Mouse (Mus musculus): Measurements from ENCODE around the gene Grm2. TPM values are rescaled to one million over a fixed set of nuclear protein-coding genes. Genes with fewer than 3 reads are reported as not detected.

Grm2 gene
- polyA plus RNA-seq, 1 experiment from 2014 or later, result 3.3 TPM

DNA sequence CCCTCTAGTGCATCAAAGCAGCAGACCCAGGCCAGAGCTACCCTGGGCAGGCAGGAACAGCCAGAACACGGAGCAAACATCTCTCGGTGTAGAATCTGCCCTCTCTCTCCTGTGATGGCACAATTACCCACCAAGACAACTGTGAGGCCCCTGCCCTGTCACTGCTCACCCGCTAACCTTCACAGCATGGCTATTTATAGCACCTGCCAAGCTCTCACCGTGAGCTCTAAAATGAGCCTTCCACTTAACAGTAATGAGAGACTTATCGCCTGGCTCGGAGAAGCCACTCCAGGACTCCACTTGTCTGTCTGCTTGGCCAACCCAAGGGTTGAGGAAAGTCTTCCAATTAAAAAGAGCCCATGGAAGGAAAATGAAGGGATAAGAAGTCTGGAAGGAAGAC is 7.3 kb upstream of the Grm2 start:
- Histone ChIP-seq H3K9ac (ENCODE audit: low read length) (no peak overlapping the region), H3K9me3 (ENCODE audit: control insufficient read depth, low read length) (no peaks in the 10 kb centered on the region), H3K36me3 (ENCODE audit: control insufficient read depth, insufficient read depth, low read length) (no peaks in the 10 kb centered on the region; the same call in 1 of the 2 replicates), H3K27ac (ENCODE audit: low read depth, low read length) (no peak overlapping the region), H3K4me1 (replicated peaks; ENCODE audit: control insufficient read depth, insufficient read depth, low read length) (no peaks in the 10 kb centered on the region), H3K4me2 (ENCODE audit: low read depth, low read length, severe bottlenecking) (no peak overlapping the region), H3K4me3 (ENCODE audit: low read depth, low read length) (no peak overlapping the region), H3K27me3 (ENCODE audit: control insufficient read depth, insufficient read depth, low read length) (no peaks in the 10 kb centered on the region)
- 82% methylated on average over 6 of the region's 6 CpGs for WGBS
- DNase-seq (ENCODE audit: low spot score), result no peak
- ATAC-seq (replicated peaks; ENCODE audit: low FRiP score), result no peak

DNA sequence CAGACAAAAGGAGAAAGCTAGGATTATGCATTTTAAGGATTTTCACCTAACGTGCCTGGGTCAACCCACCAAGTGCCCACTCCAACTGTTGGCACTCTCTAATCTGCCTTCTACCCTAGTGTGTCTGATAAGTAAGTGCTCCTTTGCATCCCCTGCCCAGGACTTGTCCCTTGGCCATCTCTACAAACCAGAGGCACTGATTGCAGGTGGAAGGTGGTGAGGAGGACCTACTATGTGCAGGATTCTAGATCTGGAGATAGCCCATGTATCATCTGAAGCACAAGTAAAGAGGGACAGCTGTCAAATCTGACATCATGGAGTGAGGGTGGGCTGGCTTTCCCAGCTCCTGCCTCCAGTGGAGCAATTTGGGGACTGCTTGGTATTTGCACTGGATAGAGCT is 4.1 kb upstream of the Grm2 start:
- WGBS, result 65% methylated on average over 1 of the region's 1 CpGs
- ATAC-seq (replicated peaks; ENCODE audit: low FRiP score) (no peak), DNase-seq (ENCODE audit: low spot score) (no peak)
- Histone ChIP-seq H3K27ac (ENCODE audit: low read depth, low read length) (no peak overlapping the region), H3K9ac (ENCODE audit: low read length) (no peak overlapping the region), H3K4me1 (replicated peaks; ENCODE audit: control insufficient read depth, insufficient read depth, low read length) (0 out of 2 replicates have a peak, but pooled peaks cover 2% of the 10 kb centered on the region), H3K9me3 (ENCODE audit: control insufficient read depth, low read length) (no peaks in the 10 kb centered on the region), H3K27me3 (ENCODE audit: control insufficient read depth, insufficient read depth, low read length) (peaks cover 2% of the 10 kb centered on the region), H3K4me2 (ENCODE audit: low read depth, low read length, severe bottlenecking) (no peak overlapping the region), H3K36me3 (ENCODE audit: control insufficient read depth, insufficient read depth, low read length) (no peaks in the 10 kb centered on the region; the same call in 1 of the 2 replicates), H3K4me3 (ENCODE audit: low read depth, low read length) (no peak overlapping the region)

- 0 out of 2 replicates have a peak, but pooled peaks cover 2% of the 10 kb centered on the region for H3K4me1 ChIP-seq (replicated peaks; ENCODE audit: control insufficient read depth, insufficient read depth, low read length)
These were observed 3.6 kb upstream of the Grm2 start for GRCm38 (mm10) chr9:106659441-106659840.

DNA sequence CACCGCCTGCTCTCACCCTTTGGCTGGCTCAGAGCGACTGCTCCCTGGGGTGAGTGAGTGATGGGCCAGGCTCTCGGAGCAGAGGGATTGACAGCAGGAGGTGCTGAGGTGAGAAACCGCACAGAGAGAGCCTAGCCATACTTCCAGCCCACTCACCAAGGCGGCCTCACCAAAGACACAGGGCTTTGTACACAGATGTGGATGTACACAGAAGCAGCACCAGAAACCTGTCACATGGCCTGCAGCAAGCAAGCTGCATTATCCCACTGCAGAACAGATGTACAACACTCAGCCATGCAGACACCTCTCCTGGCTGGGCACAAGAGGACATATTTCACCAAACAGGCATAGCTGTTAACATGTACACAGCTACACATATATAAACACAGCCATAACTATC is 1.7 kb upstream of the Grm2 start:
- ATAC-seq (replicated peaks; ENCODE audit: low FRiP score), result no peak
- 42% methylated on average over 5 of the region's 5 CpGs for WGBS
- Histone ChIP-seq H3K9me3 (ENCODE audit: control insufficient read depth, low read length) (no peaks in the 10 kb centered on the region), H3K27ac (ENCODE audit: low read depth, low read length) (no peak overlapping the region), H3K27me3 (ENCODE audit: control insufficient read depth, insufficient read depth, low read length) (peaks cover 3% of the 10 kb centered on the region), H3K4me3 (ENCODE audit: low read depth, low read length) (no peak overlapping the region), H3K4me1 (replicated peaks; ENCODE audit: control insufficient read depth, insufficient read depth, low read length) (0 out of 2 replicates have a peak, but pooled peaks cover 2% of the 10 kb centered on the region), H3K9ac (ENCODE audit: low read length) (no peak overlapping the region), H3K4me2 (ENCODE audit: low read depth, low read length, severe bottlenecking) (no peak overlapping the region), H3K36me3 (ENCODE audit: control insufficient read depth, insufficient read depth, low read length) (no peaks in the 10 kb centered on the region; the same call in 1 of the 2 replicates)
- DNase-seq (ENCODE audit: low spot score), result no peak

More at GRCm38 (mm10) chr9:106659441-106659840, 3.6 kb upstream of the Grm2 start:
- Histone ChIP-seq H3K27me3 (ENCODE audit: control insufficient read depth, insufficient read depth, low read length) (peaks cover 3% of the 10 kb centered on the region), H3K27ac (ENCODE audit: low read depth, low read length) (no peak overlapping the region), H3K9me3 (ENCODE audit: control insufficient read depth, low read length) (no peaks in the 10 kb centered on the region), H3K4me3 (ENCODE audit: low read depth, low read length) (no peak overlapping the region), H3K9ac (ENCODE audit: low read length) (no peak overlapping the region), H3K4me2 (ENCODE audit: low read depth, low read length, severe bottlenecking) (no peak overlapping the region), H3K36me3 (ENCODE audit: control insufficient read depth, insufficient read depth, low read length) (no peaks in the 10 kb centered on the region; the same call in 1 of the 2 replicates)
- DNase-seq (ENCODE audit: low spot score) (no peak), ATAC-seq (replicated peaks; ENCODE audit: low FRiP score) (no peak)
- whole genome bisulfite sequencing, result 29% methylated on average over 7 of the region's 7 CpGs

DNA sequence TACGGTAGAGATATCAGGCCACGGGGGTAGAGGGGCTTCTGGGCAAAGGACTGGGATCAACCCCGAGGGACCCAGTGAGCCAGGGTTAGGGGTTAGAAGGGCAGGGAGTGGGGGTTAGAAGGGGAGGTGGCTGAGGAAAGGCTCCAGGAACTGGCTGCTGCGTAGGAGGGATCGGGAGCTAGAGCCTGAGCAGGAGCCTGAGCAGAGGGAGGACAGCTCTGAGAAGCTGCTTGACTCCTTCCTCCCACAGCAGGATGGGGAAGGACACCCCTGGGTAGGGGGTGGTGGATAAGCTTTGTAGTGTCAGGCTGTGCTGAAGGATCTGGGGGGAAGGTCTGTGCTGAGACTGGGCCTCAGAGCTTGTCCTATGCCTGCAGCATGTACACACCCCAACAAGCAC is 938 bp upstream of the Grm2 start:
- no peak overlapping the region for H3K4me2 ChIP-seq (ENCODE audit: low read depth, low read length, severe bottlenecking)
- peaks cover 3% of the 10 kb centered on the region for H3K27me3 ChIP-seq (ENCODE audit: control insufficient read depth, insufficient read depth, low read length)
- H3K36me3 ChIP-seq (ENCODE audit: control insufficient read depth, insufficient read depth, low read length), result no peaks in the 10 kb centered on the region; the same call in 1 of the 2 replicates
- H3K9me3 ChIP-seq (ENCODE audit: control insufficient read depth, low read length), result no peaks in the 10 kb centered on the region
- no peak for DNase-seq (ENCODE audit: low spot score)
- H3K4me3 ChIP-seq (ENCODE audit: low read depth, low read length), result no peak overlapping the region
- H3K27ac ChIP-seq (ENCODE audit: low read depth, low read length), result no peak overlapping the region
- H3K9ac ChIP-seq (ENCODE audit: low read length), result no peak overlapping the region
- 0 out of 2 replicates have a peak, but pooled peaks cover 2% of the 10 kb centered on the region for H3K4me1 ChIP-seq (replicated peaks; ENCODE audit: control insufficient read depth, insufficient read depth, low read length)
- 32% methylated on average over 5 of the region's 5 CpGs for WGBS
- no peak for ATAC-seq (replicated peaks; ENCODE audit: low FRiP score)

- Histone ChIP-seq H3K27me3 (ENCODE audit: control insufficient read depth, insufficient read depth, low read length) (peaks cover 3% of the 10 kb centered on the region), H3K4me2 (ENCODE audit: low read depth, low read length, severe bottlenecking) (no peak overlapping the region), H3K4me3 (ENCODE audit: low read depth, low read length) (no peak overlapping the region), H3K27ac (ENCODE audit: low read depth, low read length) (no peak overlapping the region), H3K9ac (ENCODE audit: low read length) (no peak overlapping the region), H3K4me1 (replicated peaks; ENCODE audit: control insufficient read depth, insufficient read depth, low read length) (0 out of 2 replicates have a peak, but pooled peaks cover 2% of the 10 kb centered on the region), H3K36me3 (ENCODE audit: control insufficient read depth, insufficient read depth, low read length) (no peaks in the 10 kb centered on the region), H3K9me3 (ENCODE audit: control insufficient read depth, low read length) (no peaks in the 10 kb centered on the region)
- DNase-seq (ENCODE audit: low spot score), result no peak
- 74% methylated on average over 1 of the region's 1 CpGs for WGBS
- no peak for ATAC-seq (replicated peaks; ENCODE audit: low FRiP score)
These were observed 3.2 kb downstream of the Grm2 start for GRCm38 (mm10) chr9:106652720-106653119.

- H3K27me3 ChIP-seq (ENCODE audit: control insufficient read depth, insufficient read depth, low read length), result no peaks in the 10 kb centered on the region
- no peak overlapping the region for H3K27ac ChIP-seq (ENCODE audit: low read depth, low read length)
- no peak overlapping the region for H3K9ac ChIP-seq (ENCODE audit: low read length)
- no peak overlapping the region for H3K4me2 ChIP-seq (ENCODE audit: low read depth, low read length, severe bottlenecking)
- DNase-seq (ENCODE audit: low spot score), result no peak
- ATAC-seq (replicated peaks; ENCODE audit: low FRiP score), result no peak
- 80% methylated on average over 27 of the region's 27 CpGs for WGBS
- H3K4me3 ChIP-seq (ENCODE audit: low read depth, low read length), result no peak overlapping the region
- H3K9me3 ChIP-seq (ENCODE audit: control insufficient read depth, low read length), result no peaks in the 10 kb centered on the region
- no peaks in the 10 kb centered on the region for H3K36me3 ChIP-seq (ENCODE audit: control insufficient read depth, insufficient read depth, low read length)
- H3K4me1 ChIP-seq (replicated peaks; ENCODE audit: control insufficient read depth, insufficient read depth, low read length), result no peaks in the 10 kb centered on the region
These were observed 8.7 kb downstream of the Grm2 start for GRCm38 (mm10) chr9:106647226-106647625.

DNA sequence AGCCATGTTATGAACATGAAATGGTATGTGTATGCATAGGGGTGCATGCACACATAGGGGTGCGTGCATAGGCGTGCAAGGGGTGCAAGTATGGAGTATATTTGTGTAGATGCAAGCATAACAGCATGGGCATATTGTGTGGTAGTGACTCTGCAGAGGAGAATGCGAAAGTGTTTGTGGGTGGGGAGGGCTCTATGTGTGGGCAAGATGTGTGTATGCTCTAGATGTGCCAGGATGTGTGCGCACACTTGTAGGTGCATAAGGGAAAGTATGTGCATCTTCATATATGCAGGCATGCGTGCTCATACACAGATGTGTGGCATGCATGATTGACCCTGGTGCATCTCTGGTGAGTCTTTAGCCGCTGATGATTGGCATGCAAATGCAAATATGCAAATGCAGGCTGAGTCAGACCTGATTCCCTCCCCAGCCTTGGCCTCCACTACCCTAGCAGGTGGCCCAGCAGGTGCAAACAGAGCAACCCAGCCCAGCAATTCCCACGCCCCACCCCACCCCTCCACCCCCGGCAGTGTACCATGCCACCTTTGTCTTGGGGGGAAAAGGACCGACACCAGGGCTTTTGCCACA is 10.1 kb downstream of the Grm2 start:
- Histone ChIP-seq H3K9ac (ENCODE audit: low read length) (no peak overlapping the region), H3K9me3 (ENCODE audit: control insufficient read depth, low read length) (no peaks in the 10 kb centered on the region), H3K4me1 (replicated peaks; ENCODE audit: control insufficient read depth, insufficient read depth, low read length) (no peaks in the 10 kb centered on the region), H3K4me3 (ENCODE audit: low read depth, low read length) (no peak overlapping the region), H3K4me2 (ENCODE audit: low read depth, low read length, severe bottlenecking) (no peak overlapping the region), H3K27ac (ENCODE audit: low read depth, low read length) (no peak overlapping the region), H3K36me3 (ENCODE audit: control insufficient read depth, insufficient read depth, low read length) (no peaks in the 10 kb centered on the region), H3K27me3 (ENCODE audit: control insufficient read depth, insufficient read depth, low read length) (no peaks in the 10 kb centered on the region)
- no peak for ATAC-seq (replicated peaks; ENCODE audit: low FRiP score)
- no peak for DNase-seq (ENCODE audit: low spot score)
- whole genome bisulfite sequencing, result 80% methylated on average over 9 of the region's 9 CpGs

DNA sequence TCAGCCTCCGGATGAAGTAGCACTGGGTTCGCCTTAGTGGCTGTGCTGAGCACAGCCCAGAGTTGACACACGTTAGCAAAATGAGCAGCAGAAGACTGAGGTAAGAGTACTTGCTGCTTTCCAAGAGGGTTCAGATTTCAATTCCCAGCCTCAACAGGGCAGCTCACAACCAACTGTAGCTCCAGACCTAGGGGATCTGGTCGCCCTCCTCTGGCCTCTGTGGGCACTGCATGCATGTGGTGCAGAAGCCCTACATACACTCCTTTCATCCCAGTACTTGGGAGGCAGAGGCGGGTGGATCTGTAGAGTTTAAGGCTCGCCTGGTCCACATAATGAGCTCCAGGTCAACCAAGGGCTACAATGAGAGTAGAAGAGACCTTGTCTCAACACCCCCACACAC is 12.1 kb downstream of the Grm2 start:
- no peak overlapping the region for H3K9ac ChIP-seq (ENCODE audit: low read length)
- no peaks in the 10 kb centered on the region for H3K36me3 ChIP-seq (ENCODE audit: control insufficient read depth, insufficient read depth, low read length)
- 68% methylated on average over 6 of the region's 6 CpGs for WGBS
- H3K4me1 ChIP-seq (replicated peaks; ENCODE audit: control insufficient read depth, insufficient read depth, low read length), result no peaks in the 10 kb centered on the region
- no peak overlapping the region for H3K27ac ChIP-seq (ENCODE audit: low read depth, low read length)
- no peaks in the 10 kb centered on the region for H3K9me3 ChIP-seq (ENCODE audit: control insufficient read depth, low read length)
- H3K27me3 ChIP-seq (ENCODE audit: control insufficient read depth, insufficient read depth, low read length), result no peaks in the 10 kb centered on the region
- H3K4me2 ChIP-seq (ENCODE audit: low read depth, low read length, severe bottlenecking), result no peak overlapping the region
- DNase-seq (ENCODE audit: low spot score) (no peak), ATAC-seq (replicated peaks; ENCODE audit: low FRiP score) (no peak)
- H3K4me3 ChIP-seq (ENCODE audit: low read depth, low read length), result no peak overlapping the region

Data from forebrain, embryonic 11.5 days (tissue).